Mouse (Mus musculus) stomach, embryonic 14.5 days (tissue): ENCODE results near the gene H2-DMa. TPM values are rescaled to one million over a fixed set of nuclear protein-coding genes. Genes with fewer than 3 reads are reported as not detected.
A peak's percentile ranks its signal among the peaks of the same experiment; 100 is the strongest.

Experiments used
- ATAC-seq: fragments of 200-750 bp; cut with Nextera tagmentation; 2 replicates; pipeline ENCODE4 v1.8.0; 2017; ENCODE audit warnings: low read depth, moderate TSS enrichment; ENCODE audit not compliant: insufficient number of reproducible peaks, insufficient read depth, low FRiP score
- H3K27ac ChIP-seq: fragments of 300-500 bp; sonication (generic); 2 replicates; pipeline ENCODE4 v1.5.1; 2014; ENCODE audit warnings: mild to moderate bottlenecking, low read length, moderate library complexity, mixed read lengths
- H3K27me3 ChIP-seq: fragments of 300-500 bp; sonication (generic); 2 replicates; pipeline ENCODE4 v1.6.1; 2014; ENCODE audit warnings: low read length, control low read depth, mixed read lengths; ENCODE audit not compliant: control insufficient read depth, insufficient read depth
- H3K36me3 ChIP-seq: fragments of 300-500 bp; sonication (generic); 2 replicates; pipeline ENCODE4 v1.6.1; 2014; ENCODE audit warnings: mild to moderate bottlenecking, control low read depth, low read length, moderate library complexity, mixed read lengths; ENCODE audit not compliant: control insufficient read depth, insufficient read depth
- H3K4me1 ChIP-seq: fragments of 300-500 bp; sonication (generic); 2 replicates; pipeline ENCODE4 v1.6.1; 2014; ENCODE audit warnings: low read length, control low read depth, mixed read lengths; ENCODE audit not compliant: control insufficient read depth, insufficient read depth
- H3K4me2 ChIP-seq: fragments of 300-500 bp; sonication (generic); replicated peaks from 2 replicates; pipeline ENCODE4 v1.6.1; 2014; ENCODE audit warnings: low read depth, low read length, control low read depth
- H3K4me3 ChIP-seq: fragments of 300-500 bp; sonication (generic); 2 replicates; pipeline ENCODE4 v1.5.1; 2014; ENCODE audit warnings: low read depth, low read length, control low read depth
- H3K9ac ChIP-seq: fragments of 300-500 bp; sonication (generic); replicated peaks from 2 replicates; pipeline ENCODE4 v1.6.1; 2014; ENCODE audit warnings: low read depth, mild to moderate bottlenecking, control low read depth, low read length, moderate library complexity, mixed read lengths
- H3K9me3 ChIP-seq: fragments of 300-500 bp; sonication (generic); 2 replicates; pipeline ENCODE4 v1.6.1; 2016; ENCODE audit warnings: low read depth, low read length, control low read depth; ENCODE audit not compliant: control insufficient read depth
- WGBS: fragments of 180-500 bp; shearing (Covaris S2); extraction: QIAGEN DNeasy Blood & Tissue Kit; methylation state at CpG from one replicate; pipeline ENCODE4 v1.1.7; 2014; 5-methylcytosine and 5-hydroxymethylcytosine counted together
- polyA plus RNA-seq: library from polyadenylated mRNA; unstranded; fragments of >200 nt; fragmentation: Nextera tagmentation; extraction: Ambion mirVana; gene quantifications from 2 replicates; pipeline ENCODE4 v1.2.1, GENCODE M21; 2014

Gene H2-DMa
- polyA plus RNA-seq, 1 experiment from 2014 or later = 15.1 TPM

DNA sequence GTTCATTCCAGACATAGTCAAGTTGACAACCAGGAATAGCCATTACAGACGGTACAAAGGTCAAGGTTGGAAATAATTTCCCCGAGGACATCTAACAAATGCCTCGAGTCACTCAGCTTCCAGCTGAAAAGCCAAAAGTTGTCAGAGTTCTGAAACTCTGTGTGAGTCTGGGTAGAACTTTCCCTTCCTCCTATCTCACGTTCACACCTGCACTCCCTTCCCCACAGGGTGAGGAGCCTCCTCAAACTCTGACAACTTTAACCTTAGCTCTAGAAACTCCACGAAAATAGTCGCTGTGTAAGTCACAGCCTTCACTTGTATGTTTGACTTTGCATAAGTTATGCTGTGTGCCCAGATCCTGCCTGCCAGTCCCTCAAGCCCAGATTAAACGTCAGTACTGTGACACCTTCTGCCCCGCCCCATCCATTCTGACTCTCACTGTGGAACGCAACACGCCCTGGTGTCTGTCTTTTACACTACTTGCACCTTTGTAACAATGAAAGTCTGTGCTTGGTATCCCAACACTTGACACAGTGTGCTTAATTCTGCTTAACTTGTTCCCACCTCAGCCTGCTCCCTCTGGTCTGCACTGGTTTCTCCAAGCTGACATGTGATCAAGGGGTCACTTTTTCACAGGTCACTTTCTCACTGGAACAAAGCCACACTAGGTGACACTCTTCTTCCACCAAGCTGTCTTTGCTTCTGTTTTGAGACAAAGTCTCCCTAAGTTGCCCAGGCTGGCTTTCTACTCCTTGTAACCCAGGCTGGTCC lies 20.4 kb upstream of the H2-DMa start:
- Histone ChIP-seq H3K27me3 (no peaks in the 10 kb centered on the region), H3K36me3 (no peaks in the 10 kb centered on the region), H3K9ac (no peak overlapping the region), H3K4me3 (no peak overlapping the region), H3K27ac (no peak overlapping the region), H3K9me3 (no peaks in the 10 kb centered on the region), H3K4me1 (no peaks in the 10 kb centered on the region), H3K4me2 (no peak overlapping the region)
- WGBS = 35% methylated on average over 10 of the region's 10 CpGs
- ATAC-seq = no peak

DNA sequence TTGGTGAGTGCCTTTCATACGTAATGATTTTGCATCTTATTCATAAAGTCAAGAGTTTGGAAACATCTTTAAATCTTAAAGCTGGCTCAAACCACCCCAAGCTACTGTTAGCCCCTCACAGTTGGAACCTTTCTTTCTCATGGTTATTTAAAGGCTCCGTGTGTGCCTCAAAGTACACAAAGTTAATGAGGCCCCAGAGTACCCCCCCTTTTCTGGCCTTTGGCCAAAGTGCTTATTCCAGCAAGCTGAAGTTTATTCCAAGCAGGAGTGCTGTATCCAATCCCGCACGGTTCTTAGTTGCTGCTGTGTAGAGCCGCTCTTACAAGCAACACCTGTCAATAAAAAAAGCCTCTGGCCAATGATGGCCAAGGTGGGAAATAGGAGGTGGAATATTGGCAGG lies 19.8 kb upstream of the H2-DMa start:
- no peak overlapping the region for H3K4me3 ChIP-seq
- no peaks in the 10 kb centered on the region for H3K9me3 ChIP-seq
- no peak overlapping the region for H3K27ac ChIP-seq
- H3K4me1 ChIP-seq = no peaks in the 10 kb centered on the region
- no peaks in the 10 kb centered on the region for H3K36me3 ChIP-seq
- H3K27me3 ChIP-seq = no peaks in the 10 kb centered on the region
- no peak overlapping the region for H3K4me2 ChIP-seq
- no peak overlapping the region for H3K9ac ChIP-seq
- 43% methylated on average over 5 of the region's 5 CpGs for WGBS
- ATAC-seq = no peak

DNA sequence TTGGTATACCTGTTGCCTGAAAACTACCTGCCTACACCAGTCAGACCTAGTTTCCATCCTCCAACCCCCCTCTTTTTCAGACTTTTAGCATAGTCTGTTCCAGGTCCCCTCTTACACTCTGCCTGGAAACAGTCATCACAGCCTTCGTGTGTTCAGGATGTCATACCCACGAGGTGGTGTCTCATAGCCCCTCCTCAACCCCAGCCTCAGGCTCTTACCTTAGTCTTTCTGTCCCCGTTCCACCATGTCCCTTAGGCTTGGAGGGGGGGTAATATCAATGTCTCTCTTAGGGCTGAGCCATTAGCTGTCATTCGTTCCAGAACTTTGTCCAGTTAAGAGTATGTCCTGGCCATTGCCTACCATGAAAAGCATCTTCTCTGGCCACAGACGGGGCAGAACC lies 18.2 kb upstream of the H2-DMa start:
- no peaks in the 10 kb centered on the region for H3K4me1 ChIP-seq
- no peak overlapping the region for H3K9ac ChIP-seq
- no peaks in the 10 kb centered on the region for H3K9me3 ChIP-seq
- 25% methylated on average over 5 of the region's 5 CpGs for WGBS
- H3K4me2 ChIP-seq = no peak overlapping the region
- no peak overlapping the region for H3K27ac ChIP-seq
- H3K36me3 ChIP-seq = no peaks in the 10 kb centered on the region
- H3K4me3 ChIP-seq = no peak overlapping the region
- H3K27me3 ChIP-seq = no peaks in the 10 kb centered on the region
- peak; percentile 18; the same call in 1 of the 2 replicates for ATAC-seq

- no peaks in the 10 kb centered on the region for H3K4me1 ChIP-seq
- WGBS = 6% methylated on average over 12 of the region's 12 CpGs
- no peak overlapping the region for H3K4me3 ChIP-seq
- no peak overlapping the region for H3K9ac ChIP-seq
- H3K27ac ChIP-seq = no peak overlapping the region
- ATAC-seq = peak; percentile 78
- H3K4me2 ChIP-seq = peak overlapping the region; percentile 27; the same call in 1 of the 2 replicates
- H3K36me3 ChIP-seq = no peaks in the 10 kb centered on the region
- no peaks in the 10 kb centered on the region for H3K27me3 ChIP-seq
- H3K9me3 ChIP-seq = no peaks in the 10 kb centered on the region
These were observed 17.7 kb upstream of the H2-DMa start for GRCm38 (mm10) chr17:34101604-34102032.

- no peaks in the 10 kb centered on the region for H3K36me3 ChIP-seq
- H3K9ac ChIP-seq = no peak overlapping the region
- no peak for ATAC-seq
- 75% methylated on average over 6 of the region's 6 CpGs for WGBS
- H3K4me1 ChIP-seq = no peaks in the 10 kb centered on the region
- no peaks in the 10 kb centered on the region for H3K9me3 ChIP-seq
- H3K27ac ChIP-seq = no peak overlapping the region
- H3K4me3 ChIP-seq = no peak overlapping the region
- no peaks in the 10 kb centered on the region for H3K27me3 ChIP-seq
- H3K4me2 ChIP-seq = no peak overlapping the region
These were observed 16.5 kb upstream of the H2-DMa start for GRCm38 (mm10) chr17:34102831-34103230.

DNA sequence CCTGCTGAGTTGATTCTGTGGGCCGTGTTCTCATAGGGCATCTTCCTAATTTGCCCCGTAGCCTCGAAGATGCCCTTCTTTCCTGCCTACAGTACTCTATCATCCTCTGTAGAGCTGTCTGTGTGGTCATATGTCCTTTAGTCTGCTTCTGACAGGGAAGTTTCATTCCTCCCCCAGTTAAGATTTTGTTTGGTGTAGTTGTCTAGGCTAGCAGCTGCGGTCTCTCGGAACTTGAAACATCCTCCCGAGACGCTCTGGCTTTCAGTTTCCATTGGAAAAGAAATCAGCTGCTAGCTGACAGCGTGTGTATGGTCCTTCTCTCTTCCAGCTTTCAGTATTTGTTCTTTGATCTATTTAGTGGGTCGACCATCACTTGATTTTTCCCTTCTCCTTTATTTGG lies 14.5 kb upstream of the H2-DMa start:
- H3K4me2 ChIP-seq = no peak overlapping the region
- no peak for ATAC-seq
- WGBS = 74% methylated on average over 9 of the region's 9 CpGs
- no peak overlapping the region for H3K9ac ChIP-seq
- no peaks in the 10 kb centered on the region for H3K4me1 ChIP-seq
- H3K36me3 ChIP-seq = peaks cover 7% of the 10 kb centered on the region; the same call in 1 of the 2 replicates
- no peak overlapping the region for H3K27ac ChIP-seq
- H3K4me3 ChIP-seq = no peak overlapping the region
- no peaks in the 10 kb centered on the region for H3K9me3 ChIP-seq
- H3K27me3 ChIP-seq = no peaks in the 10 kb centered on the region

GRCm38 (mm10) chr17:34106555-34106954 lies 12.8 kb upstream of the H2-DMa start:
- H3K36me3 ChIP-seq = peaks cover 21% of the 10 kb centered on the region
- H3K4me2 ChIP-seq = no peak overlapping the region
- no peak overlapping the region for H3K9ac ChIP-seq
- H3K27ac ChIP-seq = no peak overlapping the region
- H3K4me1 ChIP-seq = no peaks in the 10 kb centered on the region
- H3K9me3 ChIP-seq = no peaks in the 10 kb centered on the region
- H3K27me3 ChIP-seq = no peaks in the 10 kb centered on the region
- H3K4me3 ChIP-seq = no peak overlapping the region
- WGBS = 78% methylated on average over 7 of the region's 7 CpGs
- no peak for ATAC-seq

- WGBS = 80% methylated on average over 7 of the region's 7 CpGs
- Histone ChIP-seq H3K27ac (no peak overlapping the region), H3K9ac (no peak overlapping the region), H3K27me3 (no peaks in the 10 kb centered on the region), H3K4me2 (no peak overlapping the region), H3K36me3 (peaks cover 29% of the 10 kb centered on the region), H3K9me3 (no peaks in the 10 kb centered on the region), H3K4me3 (no peak overlapping the region), H3K4me1 (no peaks in the 10 kb centered on the region)
- no peak for ATAC-seq
These were observed 12.1 kb upstream of the H2-DMa start for GRCm38 (mm10) chr17:34107109-34107867.
